Mouse (Mus musculus): ENCODE measurements at regions not wholly inside any gene's neighbourhood (a gene's known extent, or its start where the extent isn't known, plus 50 kb on each side); places are given as distances from the start of the nearest gene placed in this dataset.
A peak's percentile ranks its signal among the peaks of the same experiment; 100 is the strongest.

DNA sequence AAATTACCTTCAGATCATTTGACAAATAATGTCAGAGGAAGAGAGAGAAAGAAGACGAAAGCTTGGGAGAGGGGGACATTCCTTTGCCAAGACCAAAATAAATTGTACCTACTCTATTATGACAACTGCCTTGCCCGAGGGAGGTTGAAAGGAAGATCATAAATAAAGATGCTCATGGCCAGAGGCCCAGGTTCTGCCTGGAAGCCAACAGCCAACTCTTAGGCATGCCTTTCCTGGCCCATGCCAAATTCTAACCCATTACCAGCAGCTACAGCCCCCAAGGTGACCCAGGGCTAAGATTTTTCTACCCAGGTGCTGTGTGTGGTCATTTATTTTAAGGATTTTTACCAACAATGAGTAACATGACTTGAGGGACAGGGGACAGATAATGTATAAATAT, 54.9 kb downstream of the Cbln1 start:
- Histone ChIP-seq H3K36me3 (ENCODE audit: control insufficient read depth, insufficient read depth, low read length) (no peaks in the 10 kb centered on the region), H3K4me1 (ENCODE audit: control insufficient read depth, insufficient read depth, low read length) (no peaks in the 10 kb centered on the region), H3K9ac (ENCODE audit: low read length) (no peak overlapping the region), H3K27ac (ENCODE audit: low read depth, low read length) (no peak overlapping the region), H3K4me2 (ENCODE audit: low read depth) (no peak overlapping the region), H3K4me3 (ENCODE audit: low read depth, low read length) (no peak overlapping the region), H3K9me3 (ENCODE audit: control insufficient read depth, low read length) (no peaks in the 10 kb centered on the region), H3K27me3 (ENCODE audit: control insufficient read depth, insufficient read depth, low read length) (no peaks in the 10 kb centered on the region)
- 76% methylated on average over 2 of the region's 2 CpGs for WGBS
- DNase-seq (ENCODE audit: low spot score) (no peak), ATAC-seq (ENCODE audit: insufficient read depth, low FRiP score, low TSS enrichment) (no peak)

- H3K9me3 ChIP-seq (ENCODE audit: control insufficient read depth, low read length): no peaks in the 10 kb centered on the region
- DNase-seq (ENCODE audit: low spot score) (no peak), ATAC-seq (ENCODE audit: insufficient read depth, low FRiP score, low TSS enrichment) (no peak)
- H3K4me1 ChIP-seq (ENCODE audit: control insufficient read depth, insufficient read depth, low read length): no peaks in the 10 kb centered on the region
- H3K27ac ChIP-seq (ENCODE audit: low read depth, low read length): no peak overlapping the region
- no peaks in the 10 kb centered on the region for H3K27me3 ChIP-seq (ENCODE audit: control insufficient read depth, insufficient read depth, low read length)
- H3K4me2 ChIP-seq (ENCODE audit: low read depth): no peak overlapping the region
- no peaks in the 10 kb centered on the region for H3K36me3 ChIP-seq (ENCODE audit: control insufficient read depth, insufficient read depth, low read length)
- WGBS: 84% methylated on average over 3 of the region's 3 CpGs
- H3K9ac ChIP-seq (ENCODE audit: low read length): no peak overlapping the region
- H3K4me3 ChIP-seq (ENCODE audit: low read depth, low read length): no peak overlapping the region
Observed at GRCm38 (mm10) chr8:87415051-87415630, 57.3 kb downstream of the Cbln1 start.

GRCm38 (mm10) chr8:87389016-87389415, 83.4 kb downstream of the Cbln1 start:
- no peak overlapping the region for H3K4me2 ChIP-seq (ENCODE audit: low read depth)
- no peak overlapping the region for H3K4me3 ChIP-seq (ENCODE audit: low read depth, low read length)
- ATAC-seq (ENCODE audit: insufficient read depth, low FRiP score, low TSS enrichment) (no peak), DNase-seq (ENCODE audit: low spot score) (no peak)
- WGBS: 74% methylated on average over 2 of the region's 2 CpGs
- H3K4me1 ChIP-seq (ENCODE audit: control insufficient read depth, insufficient read depth, low read length): no peaks in the 10 kb centered on the region
- no peak overlapping the region for H3K27ac ChIP-seq (ENCODE audit: low read depth, low read length)
- no peaks in the 10 kb centered on the region for H3K27me3 ChIP-seq (ENCODE audit: control insufficient read depth, insufficient read depth, low read length)
- H3K9ac ChIP-seq (ENCODE audit: low read length): no peak overlapping the region
- no peaks in the 10 kb centered on the region for H3K9me3 ChIP-seq (ENCODE audit: control insufficient read depth, low read length)
- H3K36me3 ChIP-seq (ENCODE audit: control insufficient read depth, insufficient read depth, low read length): no peaks in the 10 kb centered on the region

- H3K27ac ChIP-seq (ENCODE audit: low read depth, low read length): no peak overlapping the region
- 68% methylated on average over 12 of the region's 12 CpGs for WGBS
- H3K4me3 ChIP-seq (ENCODE audit: low read depth, low read length): no peak overlapping the region
- no peaks in the 10 kb centered on the region for H3K9me3 ChIP-seq (ENCODE audit: control insufficient read depth, low read length)
- H3K27me3 ChIP-seq (ENCODE audit: control insufficient read depth, insufficient read depth, low read length): no peaks in the 10 kb centered on the region
- DNase-seq (ENCODE audit: low spot score) (peak; percentile 20), ATAC-seq (ENCODE audit: insufficient read depth, low FRiP score, low TSS enrichment) (no peak)
- no peak overlapping the region for H3K9ac ChIP-seq (ENCODE audit: low read length)
- no peaks in the 10 kb centered on the region for H3K36me3 ChIP-seq (ENCODE audit: control insufficient read depth, insufficient read depth, low read length)
- no peaks in the 10 kb centered on the region for H3K4me1 ChIP-seq (ENCODE audit: control insufficient read depth, insufficient read depth, low read length)
- no peak overlapping the region for H3K4me2 ChIP-seq (ENCODE audit: low read depth)
Observed at GRCm38 (mm10) chr8:87383527-87384206, 88.7 kb downstream of the Cbln1 start.

DNA sequence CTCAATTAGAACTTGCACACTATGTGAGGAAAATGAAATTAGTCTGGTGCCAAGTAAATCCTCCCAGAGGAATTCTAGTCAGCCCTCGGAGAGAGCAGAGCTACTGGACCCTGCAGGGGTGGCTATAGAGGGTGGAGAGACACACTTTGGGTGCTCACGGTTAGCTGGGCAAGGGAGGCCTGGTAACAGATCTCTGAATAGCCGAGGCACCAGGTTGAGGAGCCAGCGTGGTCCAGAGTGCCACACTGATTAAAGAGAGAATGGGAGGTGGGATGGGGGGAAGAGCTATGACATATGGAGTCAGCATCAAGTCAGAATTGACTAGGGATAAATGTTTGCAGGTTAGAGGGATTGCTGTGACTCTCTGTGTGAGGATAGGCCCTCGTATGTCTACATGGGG, 90.1 kb downstream of the Cbln1 start:
- no peaks in the 10 kb centered on the region for H3K27me3 ChIP-seq (ENCODE audit: control insufficient read depth, insufficient read depth, low read length)
- no peak overlapping the region for H3K9ac ChIP-seq (ENCODE audit: low read length)
- ATAC-seq (ENCODE audit: insufficient read depth, low FRiP score, low TSS enrichment) (no peak), DNase-seq (ENCODE audit: low spot score) (no peak)
- H3K4me2 ChIP-seq (ENCODE audit: low read depth): no peak overlapping the region
- H3K36me3 ChIP-seq (ENCODE audit: control insufficient read depth, insufficient read depth, low read length): no peaks in the 10 kb centered on the region
- no peaks in the 10 kb centered on the region for H3K4me1 ChIP-seq (ENCODE audit: control insufficient read depth, insufficient read depth, low read length)
- no peaks in the 10 kb centered on the region for H3K9me3 ChIP-seq (ENCODE audit: control insufficient read depth, low read length)
- no peak overlapping the region for H3K27ac ChIP-seq (ENCODE audit: low read depth, low read length)
- no peak overlapping the region for H3K4me3 ChIP-seq (ENCODE audit: low read depth, low read length)
- 84% methylated on average over 5 of the region's 5 CpGs for WGBS

DNA sequence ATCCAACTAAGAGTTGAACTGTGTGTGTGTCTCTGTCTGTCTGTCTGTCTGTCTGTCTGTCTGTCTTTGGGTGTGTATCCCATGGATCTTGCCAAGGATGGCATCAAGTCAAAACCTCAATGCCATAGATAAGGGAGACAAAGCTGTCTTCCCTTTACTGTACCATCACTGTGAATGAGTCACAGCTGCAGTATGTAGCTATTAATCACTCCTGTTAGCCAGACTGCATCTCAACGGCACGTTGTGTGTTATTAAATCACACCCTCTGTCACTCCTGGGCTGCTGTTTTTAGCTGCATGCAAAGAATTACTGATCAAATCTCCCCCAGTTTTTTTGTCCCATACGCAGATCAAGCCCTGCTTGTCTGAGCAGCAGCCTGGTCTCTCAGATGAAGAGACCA, 91.6 kb downstream of the Cbln1 start:
- Histone ChIP-seq H3K4me2 (ENCODE audit: low read depth) (no peak overlapping the region), H3K27me3 (ENCODE audit: control insufficient read depth, insufficient read depth, low read length) (no peaks in the 10 kb centered on the region), H3K9me3 (ENCODE audit: control insufficient read depth, low read length) (no peaks in the 10 kb centered on the region), H3K9ac (ENCODE audit: low read length) (no peak overlapping the region), H3K4me1 (ENCODE audit: control insufficient read depth, insufficient read depth, low read length) (no peaks in the 10 kb centered on the region), H3K27ac (ENCODE audit: low read depth, low read length) (no peak overlapping the region), H3K4me3 (ENCODE audit: low read depth, low read length) (no peak overlapping the region), H3K36me3 (ENCODE audit: control insufficient read depth, insufficient read depth, low read length) (no peaks in the 10 kb centered on the region)
- no peak for DNase-seq (ENCODE audit: low spot score)
- 56% methylated on average over 3 of the region's 3 CpGs for WGBS
- no peak for ATAC-seq (ENCODE audit: insufficient read depth, low FRiP score, low TSS enrichment)

GRCm38 (mm10) chr8:87379296-87379695, 93.1 kb downstream of the Cbln1 start:
- no peak overlapping the region for H3K9ac ChIP-seq (ENCODE audit: low read length)
- H3K4me1 ChIP-seq (ENCODE audit: control insufficient read depth, insufficient read depth, low read length): no peaks in the 10 kb centered on the region
- H3K27me3 ChIP-seq (ENCODE audit: control insufficient read depth, insufficient read depth, low read length): no peaks in the 10 kb centered on the region
- H3K4me2 ChIP-seq (ENCODE audit: low read depth): no peak overlapping the region
- DNase-seq (ENCODE audit: low spot score) (no peak), ATAC-seq (ENCODE audit: insufficient read depth, low FRiP score, low TSS enrichment) (no peak)
- WGBS: 93% methylated on average over 8 of the region's 8 CpGs
- H3K27ac ChIP-seq (ENCODE audit: low read depth, low read length): no peak overlapping the region
- H3K9me3 ChIP-seq (ENCODE audit: control insufficient read depth, low read length): no peaks in the 10 kb centered on the region
- no peak overlapping the region for H3K4me3 ChIP-seq (ENCODE audit: low read depth, low read length)
- no peaks in the 10 kb centered on the region for H3K36me3 ChIP-seq (ENCODE audit: control insufficient read depth, insufficient read depth, low read length)

DNA sequence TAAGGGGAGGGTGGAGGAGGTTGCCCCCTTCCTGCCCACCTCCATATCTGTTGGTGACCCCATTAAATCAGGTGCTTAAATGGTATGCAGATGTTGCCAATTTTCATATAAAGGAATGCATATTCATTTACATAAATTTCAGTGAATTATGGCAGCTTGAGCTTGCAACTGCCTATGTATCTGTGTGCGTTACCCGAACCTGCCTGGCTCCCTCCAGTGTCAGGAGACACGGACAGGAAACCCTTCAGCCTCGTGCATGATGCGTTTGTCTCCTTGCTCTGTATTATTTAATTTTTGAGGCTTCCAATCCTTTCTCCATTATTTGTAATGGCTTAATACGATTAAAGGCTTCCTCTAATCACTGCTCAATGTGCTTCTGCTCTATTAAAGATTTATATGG, 98.4 kb downstream of the Cbln1 start:
- DNase-seq (ENCODE audit: low spot score) (no peak), ATAC-seq (ENCODE audit: insufficient read depth, low FRiP score, low TSS enrichment) (no peak)
- 43% methylated on average over 6 of the region's 6 CpGs for WGBS
- no peaks in the 10 kb centered on the region for H3K36me3 ChIP-seq (ENCODE audit: control insufficient read depth, insufficient read depth, low read length)
- no peaks in the 10 kb centered on the region for H3K27me3 ChIP-seq (ENCODE audit: control insufficient read depth, insufficient read depth, low read length)
- no peak overlapping the region for H3K27ac ChIP-seq (ENCODE audit: low read depth, low read length)
- no peak overlapping the region for H3K9ac ChIP-seq (ENCODE audit: low read length)
- H3K9me3 ChIP-seq (ENCODE audit: control insufficient read depth, low read length): no peaks in the 10 kb centered on the region
- no peak overlapping the region for H3K4me3 ChIP-seq (ENCODE audit: low read depth, low read length)
- H3K4me2 ChIP-seq (ENCODE audit: low read depth): no peak overlapping the region
- 0 out of 2 replicates have a peak, but pooled peaks cover 2% of the 10 kb centered on the region for H3K4me1 ChIP-seq (ENCODE audit: control insufficient read depth, insufficient read depth, low read length)

DNA sequence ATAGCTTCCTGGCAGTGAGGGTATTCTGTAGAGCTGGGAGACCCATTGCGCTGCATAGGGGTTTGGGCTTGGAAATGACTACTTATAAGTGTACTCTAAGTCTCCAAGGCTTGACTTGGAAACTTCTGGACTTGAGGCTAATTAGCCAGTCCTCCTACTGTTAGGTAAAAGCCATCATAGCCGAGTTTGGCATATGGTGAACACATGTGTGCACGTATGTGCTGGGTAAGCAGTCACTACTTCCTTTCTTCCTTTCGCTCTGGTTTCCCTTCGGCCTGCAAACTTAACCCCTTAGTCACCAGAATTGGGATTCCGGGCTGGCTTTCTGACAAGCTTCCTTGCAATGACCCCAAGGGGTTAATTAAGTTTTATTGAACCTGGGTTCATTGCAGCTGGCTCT, 98.9 kb downstream of the Cbln1 start:
- WGBS: 16% methylated on average over 6 of the region's 6 CpGs
- H3K4me3 ChIP-seq (ENCODE audit: low read depth, low read length): no peak overlapping the region
- H3K9me3 ChIP-seq (ENCODE audit: control insufficient read depth, low read length): no peaks in the 10 kb centered on the region
- no peak overlapping the region for H3K9ac ChIP-seq (ENCODE audit: low read length)
- no peaks in the 10 kb centered on the region for H3K36me3 ChIP-seq (ENCODE audit: control insufficient read depth, insufficient read depth, low read length)
- H3K4me2 ChIP-seq (ENCODE audit: low read depth): no peak overlapping the region
- H3K27me3 ChIP-seq (ENCODE audit: control insufficient read depth, insufficient read depth, low read length): no peaks in the 10 kb centered on the region
- H3K27ac ChIP-seq (ENCODE audit: low read depth, low read length): no peak overlapping the region
- DNase-seq (ENCODE audit: low spot score): peak; percentile 37
- 0 out of 2 replicates have a peak, but pooled peaks cover 2% of the 10 kb centered on the region for H3K4me1 ChIP-seq (ENCODE audit: control insufficient read depth, insufficient read depth, low read length)
- no peak for ATAC-seq (ENCODE audit: insufficient read depth, low FRiP score, low TSS enrichment)
